Mouse (Mus musculus) B cell, adult 67 days (primary cell): ENCODE data around the gene Itgb8. TPM values are rescaled to one million over a fixed set of nuclear protein-coding genes. Genes with fewer than 3 reads are reported as not detected.

Source experiments
- total RNA-seq, 2 experiments: library from RNA; stranded (reverse); gene quantifications; 4 replicates each; pipeline ENCODE4 v1.2.4; 2023

Itgb8 gene
- not detected for total RNA-seq

GRCm38 (mm10) chr12:119238696-119239415 is at the start of gene Itgb8:
TSS of gene Itgb8 (minus strand) at chr12:119238802.

Other genes with a start within 250 kb of the Itgb8 start
- not detected for gene Macc1, start 75.5 kb upstream of the Itgb8 start, total RNA-seq